Mouse (Mus musculus): Measurements from ENCODE around the gene Gpr152. TPM values are rescaled to one million over a fixed set of nuclear protein-coding genes. Genes with fewer than 3 reads are reported as not detected.

Gene Gpr152
- polyA plus RNA-seq, 1 experiment from 2014 or later = not detected

- no peak for ATAC-seq (ENCODE audit: insufficient read depth)
- Histone ChIP-seq H3K4me2 (no peak overlapping the region), H3K27ac (ENCODE audit: low read depth) (no peak overlapping the region), H3K4me1 (ENCODE audit: insufficient read depth) (no peaks in the 10 kb centered on the region), H3K9me3 (ENCODE audit: low read depth, low read length) (no peaks in the 10 kb centered on the region), H3K9ac (no peak overlapping the region), H3K27me3 (ENCODE audit: insufficient read depth, low read length) (no peaks in the 10 kb centered on the region), H3K36me3 (ENCODE audit: insufficient read depth) (peaks cover 5% of the 10 kb centered on the region), H3K4me3 (ENCODE audit: low read depth, low read length) (no peak overlapping the region)
- WGBS = 80% methylated on average over 5 of the region's 5 CpGs
- no peak for TF ChIP-seq CTCF (IDR thresholded peaks at IDR 0.05; ENCODE audit: low read depth)
- no peak for DNase-seq
Observed at GRCm38 (mm10) chr19:4137913-4138312, 1.7 kb upstream of the Gpr152 start.

- 74% methylated on average over 6 of the region's 6 CpGs for WGBS
- ATAC-seq (ENCODE audit: insufficient read depth) (no peak), DNase-seq (no peak)
- no peak overlapping the region for H3K4me3 ChIP-seq (ENCODE audit: low read depth, low read length)
- H3K9ac ChIP-seq = no peak overlapping the region
- no peak overlapping the region for H3K27ac ChIP-seq (ENCODE audit: low read depth)
- no peaks in the 10 kb centered on the region for H3K9me3 ChIP-seq (ENCODE audit: low read depth, low read length)
- H3K4me2 ChIP-seq = no peak overlapping the region
- H3K4me1 ChIP-seq (ENCODE audit: insufficient read depth) = no peaks in the 10 kb centered on the region
- no peak for TF ChIP-seq CTCF (IDR thresholded peaks at IDR 0.05; ENCODE audit: low read depth)
- no peaks in the 10 kb centered on the region for H3K27me3 ChIP-seq (ENCODE audit: insufficient read depth, low read length)
- H3K36me3 ChIP-seq (ENCODE audit: insufficient read depth) = no peaks in the 10 kb centered on the region
Observed at GRCm38 (mm10) chr19:4140147-4140546, 560 bp downstream of the Gpr152 start.

DNA sequence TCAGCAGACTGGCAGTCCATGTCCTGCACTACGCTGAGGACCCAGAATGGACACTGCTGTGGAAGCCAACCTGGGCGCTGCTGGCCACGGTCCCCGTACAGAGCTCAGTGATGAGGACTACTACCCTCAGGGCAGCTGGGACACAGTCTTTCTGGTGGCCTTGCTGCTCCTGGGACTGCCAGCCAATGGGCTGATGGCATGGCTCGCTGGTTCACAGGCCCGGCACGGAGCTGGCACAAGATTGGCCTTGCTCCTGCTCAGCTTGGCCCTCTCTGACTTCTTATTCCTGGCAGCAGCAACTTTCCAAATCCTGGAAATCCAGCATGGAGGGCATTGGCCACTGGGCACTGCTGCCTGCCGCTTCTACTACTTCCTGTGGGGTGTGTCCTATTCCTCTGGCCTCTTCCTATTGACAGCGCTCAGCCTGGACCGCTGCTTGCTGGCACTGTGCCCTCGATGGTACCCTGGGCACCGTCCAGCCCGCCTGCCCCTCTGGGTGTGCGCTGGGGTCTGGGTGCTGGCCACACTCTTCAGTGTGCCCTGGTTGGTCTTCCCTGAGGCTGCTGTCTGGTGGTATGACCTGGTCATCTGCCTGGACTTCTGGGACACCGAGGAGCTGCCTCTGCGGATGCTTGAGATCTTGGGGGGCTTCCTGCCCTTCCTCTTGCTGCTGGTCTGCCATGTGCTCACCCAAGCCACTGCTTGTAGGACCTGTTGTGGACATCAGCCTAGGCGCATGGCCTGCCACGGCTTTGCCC lies 3.0 kb downstream of the Gpr152 start:
- Histone ChIP-seq H3K27ac (ENCODE audit: low read depth) (no peak overlapping the region), H3K9ac (no peak overlapping the region), H3K36me3 (ENCODE audit: insufficient read depth) (no peaks in the 10 kb centered on the region), H3K4me2 (no peak overlapping the region), H3K9me3 (ENCODE audit: low read depth, low read length) (no peaks in the 10 kb centered on the region), H3K27me3 (ENCODE audit: insufficient read depth, low read length) (no peaks in the 10 kb centered on the region), H3K4me1 (ENCODE audit: insufficient read depth) (no peaks in the 10 kb centered on the region), H3K4me3 (ENCODE audit: low read depth, low read length) (no peak overlapping the region)
- ATAC-seq (ENCODE audit: insufficient read depth) = no peak
- DNase-seq = no peak
- TF ChIP-seq CTCF (IDR thresholded peaks at IDR 0.05; ENCODE audit: low read depth) = no peak
- WGBS = 83% methylated on average over 18 of the region's 18 CpGs

GRCm38 (mm10) chr19:4143759-4144268 lies 4.2 kb downstream of the Gpr152 start, which contains the start of gene Cabp4:
Gene Cabp4 (minus strand): TSS chr19:4144033.
- no peaks in the 10 kb centered on the region for H3K4me1 ChIP-seq (ENCODE audit: insufficient read depth)
- no peaks in the 10 kb centered on the region for H3K27me3 ChIP-seq (ENCODE audit: insufficient read depth, low read length)
- TF ChIP-seq CTCF (IDR thresholded peaks at IDR 0.05; ENCODE audit: low read depth) = no peak
- no peak within 1 kb of the TSS for H3K27ac ChIP-seq (ENCODE audit: low read depth)
- H3K4me3 ChIP-seq (ENCODE audit: low read depth, low read length) = no peak within 1 kb of the TSS
- no peaks in the 10 kb centered on the region for H3K9me3 ChIP-seq (ENCODE audit: low read depth, low read length)
- H3K9ac ChIP-seq = no peak within 1 kb of the TSS; the same call in 1 of the 2 replicates
- ATAC-seq (ENCODE audit: insufficient read depth) (no peak), DNase-seq (no peak)
- 71% methylated on average over 7 of the region's 7 CpGs for WGBS
- no peak within 1 kb of the TSS for H3K4me2 ChIP-seq
- no peaks in the 10 kb centered on the region for H3K36me3 ChIP-seq (ENCODE audit: insufficient read depth)

- DNase-seq = no peak
- Histone ChIP-seq H3K4me2 (no peak overlapping the region), H3K36me3 (ENCODE audit: insufficient read depth) (peaks cover under 1% of the 10 kb centered on the region; the same call in 1 of the 2 replicates), H3K4me3 (ENCODE audit: low read depth, low read length) (no peak overlapping the region), H3K4me1 (ENCODE audit: insufficient read depth) (peaks cover 5% of the 10 kb centered on the region), H3K27me3 (ENCODE audit: insufficient read depth, low read length) (no peaks in the 10 kb centered on the region), H3K27ac (ENCODE audit: low read depth) (no peak overlapping the region), H3K9ac (no peak overlapping the region), H3K9me3 (ENCODE audit: low read depth, low read length) (no peaks in the 10 kb centered on the region)
- ATAC-seq (ENCODE audit: insufficient read depth) = no peak
- TF ChIP-seq CTCF (IDR thresholded peaks at IDR 0.05; ENCODE audit: low read depth) = no peak
- WGBS = 77% methylated on average over 16 of the region's 16 CpGs
Observed at GRCm38 (mm10) chr19:4144550-4145498, 5.2 kb downstream of the Gpr152 start.

GRCm38 (mm10) chr19:4145936-4146335 lies 6.3 kb downstream of the Gpr152 start:
- ATAC-seq (ENCODE audit: insufficient read depth) (no peak), DNase-seq (no peak)
- no peaks in the 10 kb centered on the region for H3K27me3 ChIP-seq (ENCODE audit: insufficient read depth, low read length)
- H3K27ac ChIP-seq (ENCODE audit: low read depth) = no peak overlapping the region
- TF ChIP-seq CTCF (IDR thresholded peaks at IDR 0.05; ENCODE audit: low read depth) = no peak
- no peak overlapping the region for H3K4me3 ChIP-seq (ENCODE audit: low read depth, low read length)
- H3K4me2 ChIP-seq = no peak overlapping the region
- WGBS = 85% methylated on average over 5 of the region's 5 CpGs
- peaks cover 12% of the 10 kb centered on the region for H3K36me3 ChIP-seq (ENCODE audit: insufficient read depth)
- peaks cover 5% of the 10 kb centered on the region for H3K4me1 ChIP-seq (ENCODE audit: insufficient read depth)
- no peak overlapping the region for H3K9ac ChIP-seq
- no peaks in the 10 kb centered on the region for H3K9me3 ChIP-seq (ENCODE audit: low read depth, low read length)

Measured in lung, embryonic 14.5 days (tissue).